Mouse (Mus musculus) liver, adult 2 months (tissue): ENCODE results near the gene Nfia.

Experiments used
- CTCF ChIP-seq: fragments of 200-500 bp; IDR thresholded peaks from 2 replicates; pipeline ENCODE4 v1.5.1; 2011; ENCODE audit warnings: low read depth, low read length, control low read depth
- POLR2A ChIP-seq: fragments of 200-500 bp; IDR thresholded peaks from 2 replicates; pipeline ENCODE4 v1.6.1; 2011; ENCODE audit warnings: low read length, control low read depth; ENCODE audit not compliant: insufficient read depth; ENCODE audit errors: extremely low read depth

DNA sequence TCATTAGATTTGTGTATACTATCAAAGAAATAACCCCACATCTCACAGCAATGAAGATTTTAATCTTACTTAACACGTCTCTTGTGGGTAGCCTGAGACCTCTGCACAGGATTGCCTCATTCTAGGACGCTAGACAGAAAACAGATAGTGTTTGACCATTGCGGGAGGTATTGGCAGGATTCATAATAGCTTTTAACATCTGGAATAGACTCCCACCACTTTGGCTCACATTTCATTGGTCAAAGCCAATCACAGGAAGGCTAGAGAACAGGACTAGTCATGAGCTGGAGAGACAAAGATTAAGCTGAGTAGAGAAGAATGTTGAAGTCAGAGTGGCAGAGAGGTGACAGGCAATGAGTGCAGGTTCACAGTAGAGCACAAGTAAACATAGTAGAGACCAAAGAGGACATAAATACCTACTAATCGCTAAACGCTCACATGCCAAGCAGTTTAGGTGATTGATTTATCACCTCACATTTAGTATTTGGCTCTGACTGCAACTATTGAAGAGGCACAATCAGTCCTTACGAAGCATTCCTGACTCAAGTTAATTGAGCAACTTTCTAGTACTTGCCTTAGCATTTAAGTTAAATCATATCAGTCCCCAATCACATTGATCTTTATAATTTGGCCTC lies 348.3 kb downstream of the Nfia start:
- no peak for TF ChIP-seq POLR2A
- no peak for TF ChIP-seq CTCF
